Mouse (Mus musculus) liver, adult 2 months (tissue): ENCODE results near the gene Sptbn1.

Experiments used
- CTCF ChIP-seq: fragments of 200-500 bp; IDR thresholded peaks from 2 replicates; pipeline ENCODE4 v1.5.1; 2011; ENCODE audit warnings: low read depth, low read length, control low read depth
- POLR2A ChIP-seq: fragments of 200-500 bp; IDR thresholded peaks from 2 replicates; pipeline ENCODE4 v1.6.1; 2011; ENCODE audit warnings: low read length, control low read depth; ENCODE audit not compliant: insufficient read depth; ENCODE audit errors: extremely low read depth

- no peak for TF ChIP-seq CTCF
- TF ChIP-seq POLR2A: no peak
These were observed 18.4 kb downstream of the Sptbn1 start for GRCm38 (mm10) chr11:30249452-30250016.
